Mouse (Mus musculus): Measurements from ENCODE around the gene 1110051M20Rik. TPM values are rescaled to one million over a fixed set of nuclear protein-coding genes. Genes with fewer than 3 reads are reported as not detected.
"Not testable (repeated sequence)": the region's sequence is repeated elsewhere in the genome, so short reads cannot be mapped to it uniquely, and the experiment has no call there.

1110051M20Rik gene
- 1.6 and 2.1 TPM in 2 replicates for polyA plus RNA-seq (2012; rRNA removed)
- polyA plus RNA-seq (2014; fragmentation: Nextera tagmentation; extraction: Ambion mirVana): 6.6 and 7.3 TPM in 2 replicates

GRCm38 (mm10) chr2:91444286-91444892 is at the start of gene 1110051M20Rik:
Gene 1110051M20Rik (minus strand): TSS chr2:91444704.
- TF ChIP-seq EP300 (IDR thresholded peaks at IDR 0.05; ENCODE audit: low read depth) (no peak), CTCF (IDR thresholded peaks at IDR 0.05; ENCODE audit: low read depth) (no peak)
- WGBS (ENCODE audit: insufficient replicate concordance): 2% methylated on average over 19 of the region's 19 CpGs
- DNase-seq (ENCODE audit: low read depth in 3 of 3, low spot score in 3 of 3) (peak; percentile 69 to 76 (median 71)), ATAC-seq (ENCODE audit: insufficient read depth) (peak; percentile 66)
- Histone ChIP-seq H3K4me1 (replicated peaks; ENCODE audit: control insufficient read depth in 2 of 2, insufficient read depth in 2 of 2, low read length in 1 of 2) (no peaks in the 10 kb centered on the region; a peak in 1 of 4 replicates), H3K27ac (no peak within 1 kb of the TSS), H3K27me3 (ENCODE audit: control insufficient read depth, insufficient read depth, low read length) (no peaks in the 10 kb centered on the region), H3K9ac (replicated peaks) (peak within 1 kb of the TSS; percentile 5), H3K4me3 (ENCODE audit: insufficient read depth in 1 of 2, low read depth in 2 of 2, low read length in 2 of 2) (peak within 1 kb of the TSS; percentile 60 to 66), H3K36me3 (replicated peaks; ENCODE audit: control insufficient read depth, insufficient read depth, low read depth) (no peaks in the 10 kb centered on the region), H3K4me2 (ENCODE audit: low read depth) (peak within 1 kb of the TSS; percentile 71), H3K9me3 (ENCODE audit: control insufficient read depth, low read length) (no peaks in the 10 kb centered on the region)

- no peak for DNase-seq (ENCODE audit: low read depth in 3 of 3, low spot score in 3 of 3)
- H3K27ac ChIP-seq: no peak overlapping the region
- no peak overlapping the region for H3K4me3 ChIP-seq (ENCODE audit: insufficient read depth in 1 of 2, low read depth in 2 of 2, low read length in 2 of 2)
- no peak for TF ChIP-seq CTCF (IDR thresholded peaks at IDR 0.05; ENCODE audit: low read depth)
- TF ChIP-seq EP300 (IDR thresholded peaks at IDR 0.05; ENCODE audit: low read depth): no peak
- H3K9ac ChIP-seq (replicated peaks): no peak overlapping the region
- H3K4me1 ChIP-seq (replicated peaks; ENCODE audit: control insufficient read depth in 2 of 2, insufficient read depth in 2 of 2, low read length in 1 of 2): no peaks in the 10 kb centered on the region
- H3K27me3 ChIP-seq (ENCODE audit: control insufficient read depth, insufficient read depth, low read length): no peaks in the 10 kb centered on the region
- ATAC-seq (ENCODE audit: insufficient read depth): no peak
- 78% methylated on average over 9 of the region's 9 CpGs for WGBS (ENCODE audit: insufficient replicate concordance)
- H3K9me3 ChIP-seq (ENCODE audit: control insufficient read depth, low read length): no peaks in the 10 kb centered on the region
- no peaks in the 10 kb centered on the region for H3K36me3 ChIP-seq (replicated peaks; ENCODE audit: control insufficient read depth, insufficient read depth, low read depth)
- H3K4me2 ChIP-seq (ENCODE audit: low read depth): no peak overlapping the region
Observed at GRCm38 (mm10) chr2:91493981-91494380, 49.5 kb upstream of the 1110051M20Rik start.

GRCm38 (mm10) chr2:91492071-91492635 is 47.6 kb upstream of the 1110051M20Rik start:
- Histone ChIP-seq H3K27ac (no peak overlapping the region), H3K27me3 (ENCODE audit: control insufficient read depth, insufficient read depth, low read length) (no peaks in the 10 kb centered on the region), H3K36me3 (replicated peaks; ENCODE audit: control insufficient read depth, insufficient read depth, low read depth) (no peaks in the 10 kb centered on the region), H3K4me1 (replicated peaks; ENCODE audit: control insufficient read depth in 2 of 2, insufficient read depth in 2 of 2, low read length in 1 of 2) (no peaks in the 10 kb centered on the region), H3K9me3 (ENCODE audit: control insufficient read depth, low read length) (no peaks in the 10 kb centered on the region), H3K9ac (replicated peaks) (no peak overlapping the region), H3K4me2 (ENCODE audit: low read depth) (no peak overlapping the region), H3K4me3 (ENCODE audit: insufficient read depth in 1 of 2, low read depth in 2 of 2, low read length in 2 of 2) (no peak overlapping the region)
- ATAC-seq (ENCODE audit: insufficient read depth): no peak
- no peak for TF ChIP-seq CTCF (IDR thresholded peaks at IDR 0.05; ENCODE audit: low read depth)
- no peak for TF ChIP-seq EP300 (IDR thresholded peaks at IDR 0.05; ENCODE audit: low read depth)
- 78% methylated on average over 12 of the region's 12 CpGs for WGBS (ENCODE audit: insufficient replicate concordance)
- no peak for DNase-seq (ENCODE audit: low read depth in 3 of 3, low spot score in 3 of 3)

- not testable (repeated sequence) for H3K36me3 ChIP-seq (replicated peaks; ENCODE audit: control insufficient read depth, insufficient read depth, low read depth); H3K9me3 ChIP-seq (ENCODE audit: control insufficient read depth, low read length); ATAC-seq (ENCODE audit: insufficient read depth); H3K27me3 ChIP-seq (ENCODE audit: control insufficient read depth, insufficient read depth, low read length); DNase-seq (ENCODE audit: low read depth in 3 of 3, low spot score in 3 of 3); H3K9ac ChIP-seq (replicated peaks); H3K4me1 ChIP-seq (replicated peaks; ENCODE audit: control insufficient read depth in 2 of 2, insufficient read depth in 2 of 2, low read length in 1 of 2); H3K27ac ChIP-seq; H3K4me2 ChIP-seq (ENCODE audit: low read depth); H3K4me3 ChIP-seq (ENCODE audit: insufficient read depth in 1 of 2, low read depth in 2 of 2, low read length in 2 of 2)
- peak; percentile 39; the same call in 1 of the 2 replicates for TF ChIP-seq CTCF (IDR thresholded peaks at IDR 0.05; ENCODE audit: low read depth)
- WGBS (ENCODE audit: insufficient replicate concordance): 20% methylated on average over 3 of the region's 3 CpGs
Observed at GRCm38 (mm10) chr2:91487295-91487694, 42.8 kb upstream of the 1110051M20Rik start.

- no peak overlapping the region for H3K9ac ChIP-seq (replicated peaks)
- no peak for TF ChIP-seq EP300 (IDR thresholded peaks at IDR 0.05; ENCODE audit: low read depth)
- TF ChIP-seq CTCF (IDR thresholded peaks at IDR 0.05; ENCODE audit: low read depth): no peak
- no peak for ATAC-seq (ENCODE audit: insufficient read depth)
- no peak overlapping the region for H3K4me3 ChIP-seq (ENCODE audit: insufficient read depth in 1 of 2, low read depth in 2 of 2, low read length in 2 of 2)
- no peaks in the 10 kb centered on the region for H3K36me3 ChIP-seq (replicated peaks; ENCODE audit: control insufficient read depth, insufficient read depth, low read depth)
- 51% methylated on average over 6 of the region's 6 CpGs for WGBS (ENCODE audit: insufficient replicate concordance)
- H3K4me2 ChIP-seq (ENCODE audit: low read depth): no peak overlapping the region
- H3K27me3 ChIP-seq (ENCODE audit: control insufficient read depth, insufficient read depth, low read length): no peaks in the 10 kb centered on the region
- no peak for DNase-seq (ENCODE audit: low read depth in 3 of 3, low spot score in 3 of 3)
- H3K9me3 ChIP-seq (ENCODE audit: control insufficient read depth, low read length): no peaks in the 10 kb centered on the region
- no peak overlapping the region for H3K27ac ChIP-seq
- H3K4me1 ChIP-seq (replicated peaks; ENCODE audit: control insufficient read depth in 2 of 2, insufficient read depth in 2 of 2, low read length in 1 of 2): no peaks in the 10 kb centered on the region
Observed at GRCm38 (mm10) chr2:91485256-91485655, 40.8 kb upstream of the 1110051M20Rik start.

Data from liver, embryonic 14.5 days (tissue).